Mouse (Mus musculus) embryonic facial prominence, embryonic 10.5 days (tissue): ENCODE data around the gene Akap13. TPM values are rescaled to one million over a fixed set of nuclear protein-coding genes. Genes with fewer than 3 reads are reported as not detected.
"Not testable (repeated sequence)": the region's sequence is repeated elsewhere in the genome, so short reads cannot be mapped to it uniquely, and the experiment has no call there.

Experiments used
- DNase-seq: peaks from one replicate; pipeline ENCODE4 v3.0.0-alpha.2; 2017; ENCODE audit warnings: low spot score
- H3K27ac ChIP-seq: fragments of 300-500 bp; sonication (generic); replicated peaks from 2 replicates; pipeline ENCODE4 v1.5.1; 2016; ENCODE audit warnings: mild to moderate bottlenecking
- H3K27me3 ChIP-seq: fragments of 300-500 bp; sonication (generic); replicated peaks from 2 replicates; pipeline ENCODE4 v1.6.1; 2016; ENCODE audit warnings: low read depth, mild to moderate bottlenecking; ENCODE audit not compliant: poor library complexity, severe bottlenecking
- H3K36me3 ChIP-seq: fragments of 300-500 bp; sonication (generic); replicated peaks from 2 replicates; pipeline ENCODE4 v1.6.1; 2016; ENCODE audit warnings: mild to moderate bottlenecking, moderate library complexity
- H3K4me1 ChIP-seq: fragments of 300-500 bp; sonication (generic); 2 replicates; pipeline ENCODE4 v1.6.1; 2016
- H3K4me3 ChIP-seq: fragments of 300-500 bp; sonication (generic); 2 replicates; pipeline ENCODE4 v1.5.1; 2016; ENCODE audit warnings: mild to moderate bottlenecking, moderate library complexity
- H3K9me3 ChIP-seq: fragments of 300-500 bp; sonication (generic); 2 replicates; pipeline ENCODE4 v1.6.1; 2016; ENCODE audit warnings: mild to moderate bottlenecking
- WGBS: fragments of 180-500 bp; shearing (Covaris S2); methylation state at CpG from one replicate; pipeline ENCODE4 v1.1.7; 2016; 5-methylcytosine and 5-hydroxymethylcytosine counted together
- polyA plus RNA-seq: library from polyadenylated mRNA; unstranded; fragments of >200 nt; fragmentation: Nextera tagmentation; extraction: Ambion mirVana; gene quantifications from 2 replicates; pipeline ENCODE4 v1.2.1, GENCODE M21; 2016

Gene Akap13
- polyA plus RNA-seq, 1 experiment from 2014 or later = 37.6 TPM

- H3K27ac ChIP-seq, H3K4me1 ChIP-seq, H3K27me3 ChIP-seq, H3K9me3 ChIP-seq, DNase-seq, H3K4me3 ChIP-seq: not testable (repeated sequence)
- peaks cover 90% of the 10 kb centered on the region for H3K36me3 ChIP-seq
- 58% methylated on average over 3 of the region's 3 CpGs for WGBS
Observed at GRCm38 (mm10) chr7:75745969-75746368, 290.6 kb downstream of the Akap13 start.

DNA sequence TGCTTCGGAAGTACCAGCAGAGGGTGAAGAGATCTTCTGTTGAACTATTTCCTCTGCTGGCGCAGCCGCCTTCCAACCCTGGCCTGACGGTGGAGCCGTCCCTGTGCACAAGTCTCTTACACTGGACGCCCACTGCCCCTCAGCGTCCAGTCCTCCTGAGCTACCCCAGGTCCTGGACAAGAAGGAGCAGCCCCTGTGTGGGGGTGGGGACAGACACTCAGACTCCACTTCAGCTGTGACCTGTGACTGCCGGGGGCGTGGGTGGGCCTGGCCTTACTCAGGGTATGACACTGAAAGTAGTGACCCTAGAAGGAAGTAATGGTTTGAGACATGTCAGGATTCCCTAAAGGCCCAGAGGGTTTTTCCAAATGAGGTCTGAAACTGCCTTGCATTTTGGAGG lies 295.2 kb downstream of the Akap13 start:
- H3K9me3 ChIP-seq = no peaks in the 10 kb centered on the region
- 88% methylated on average over 9 of the region's 9 CpGs for WGBS
- no peaks in the 10 kb centered on the region for H3K27me3 ChIP-seq
- no peak overlapping the region for H3K27ac ChIP-seq
- H3K4me1 ChIP-seq = peaks cover 28% of the 10 kb centered on the region
- DNase-seq = no peak
- no peak overlapping the region for H3K4me3 ChIP-seq
- H3K36me3 ChIP-seq = peaks cover 79% of the 10 kb centered on the region

DNA sequence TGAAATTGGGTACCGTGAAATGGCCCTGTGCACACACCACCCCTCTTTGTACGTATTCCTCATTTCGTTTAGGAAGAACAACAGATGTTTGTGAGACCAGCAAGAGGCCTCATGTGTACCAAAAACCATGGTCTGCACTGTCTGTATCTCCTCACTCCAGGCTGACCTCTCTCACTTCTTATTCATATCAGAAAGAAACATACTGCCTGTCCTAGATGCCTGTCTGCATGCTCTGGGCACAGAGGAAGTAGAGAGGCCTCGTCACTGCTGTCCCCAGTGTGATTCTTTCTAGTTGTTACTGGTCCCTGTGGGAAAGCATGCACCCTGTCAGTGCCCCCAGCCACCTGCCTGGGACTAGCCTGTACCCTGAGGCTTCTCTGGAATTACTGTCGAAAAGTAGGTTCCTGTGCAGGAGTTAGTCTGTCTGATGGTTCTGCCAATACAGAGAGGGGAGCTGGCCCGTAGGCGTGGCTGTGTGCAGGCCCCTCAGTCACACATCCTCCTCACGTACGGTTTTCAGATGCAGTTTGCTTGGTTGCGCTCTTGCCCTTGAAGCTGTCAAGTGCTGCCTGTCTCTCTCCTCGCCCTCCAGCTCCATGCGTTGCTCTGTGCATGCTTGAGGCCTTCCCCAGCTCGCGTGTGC lies 295.9 kb downstream of the Akap13 start:
- H3K9me3 ChIP-seq = no peaks in the 10 kb centered on the region
- peaks cover 29% of the 10 kb centered on the region for H3K4me1 ChIP-seq
- 86% methylated on average over 14 of the region's 14 CpGs for WGBS
- DNase-seq = no peak
- H3K36me3 ChIP-seq = peaks cover 77% of the 10 kb centered on the region
- H3K4me3 ChIP-seq = no peak overlapping the region
- peak overlapping the region; percentile 10; the same call in 1 of the 2 replicates for H3K27ac ChIP-seq
- no peaks in the 10 kb centered on the region for H3K27me3 ChIP-seq

DNA sequence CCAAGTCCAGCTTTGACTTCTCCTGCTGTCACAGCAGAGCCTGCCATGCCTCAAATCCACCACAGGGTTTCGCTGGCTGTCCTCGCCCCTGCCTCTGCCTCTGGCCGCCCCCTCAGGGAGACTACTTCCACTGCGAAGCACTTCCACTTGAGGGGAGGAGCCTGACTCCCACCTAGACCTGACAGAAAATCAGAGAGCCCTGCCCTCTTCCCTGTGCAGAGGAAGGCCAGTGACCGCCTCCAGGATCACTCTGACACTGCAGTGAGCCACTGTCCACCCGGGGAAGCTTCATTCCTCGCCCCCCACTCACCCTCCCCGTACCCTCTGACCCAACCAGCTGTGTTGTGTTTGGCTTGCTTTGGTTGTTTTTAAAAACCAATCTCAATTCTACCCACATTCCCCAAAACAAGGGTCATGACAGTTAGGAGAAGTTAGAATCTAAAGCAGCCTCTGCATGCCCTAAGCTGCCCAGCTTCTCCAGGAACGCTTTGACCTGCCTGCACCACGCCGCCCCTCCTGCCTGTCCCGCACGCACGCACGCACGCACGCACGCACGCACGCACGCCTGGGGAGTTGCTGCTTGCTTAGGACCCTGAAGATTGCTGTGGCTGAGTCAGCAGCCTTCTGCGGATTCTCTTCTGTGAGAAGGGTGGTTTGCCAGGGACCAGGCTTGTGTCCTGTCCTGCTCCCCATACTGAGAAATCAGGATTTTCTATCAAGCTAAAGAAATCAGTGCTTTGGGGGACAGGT lies 297.3 kb downstream of the Akap13 start:
- H3K4me1 ChIP-seq = peaks cover 29% of the 10 kb centered on the region
- H3K9me3 ChIP-seq = no peaks in the 10 kb centered on the region
- H3K4me3 ChIP-seq = no peak overlapping the region
- peaks cover 67% of the 10 kb centered on the region for H3K36me3 ChIP-seq
- 56% methylated on average over 22 of the region's 22 CpGs for WGBS
- no peaks in the 10 kb centered on the region for H3K27me3 ChIP-seq
- H3K27ac ChIP-seq = no peak overlapping the region; the same call in 1 of the 2 replicates
- peak; percentile 52 for DNase-seq

- no peaks in the 10 kb centered on the region for H3K27me3 ChIP-seq
- peaks cover 29% of the 10 kb centered on the region for H3K4me1 ChIP-seq
- no peak overlapping the region for H3K27ac ChIP-seq
- peaks cover 62% of the 10 kb centered on the region for H3K36me3 ChIP-seq
- H3K9me3 ChIP-seq = no peaks in the 10 kb centered on the region
- no peak overlapping the region for H3K4me3 ChIP-seq
- DNase-seq = no peak
- WGBS = 42% methylated on average over 12 of the region's 12 CpGs
Observed at GRCm38 (mm10) chr7:75753192-75753783, 298.0 kb downstream of the Akap13 start.

GRCm38 (mm10) chr7:75754587-75755499 lies 299.5 kb downstream of the Akap13 start:
- H3K4me1 ChIP-seq = peaks cover 29% of the 10 kb centered on the region
- no peaks in the 10 kb centered on the region for H3K27me3 ChIP-seq
- no peak overlapping the region for H3K4me3 ChIP-seq
- no peaks in the 10 kb centered on the region for H3K9me3 ChIP-seq
- DNase-seq = no peak
- peaks cover 47% of the 10 kb centered on the region for H3K36me3 ChIP-seq
- 41% methylated on average over 8 of the region's 8 CpGs for WGBS
- H3K27ac ChIP-seq = no peak overlapping the region

GRCm38 (mm10) chr7:75755861-75756449 lies 300.6 kb downstream of the Akap13 start:
- peaks cover 29% of the 10 kb centered on the region for H3K4me1 ChIP-seq
- DNase-seq = no peak
- peaks cover 35% of the 10 kb centered on the region for H3K36me3 ChIP-seq
- no peak overlapping the region for H3K4me3 ChIP-seq
- H3K9me3 ChIP-seq = no peaks in the 10 kb centered on the region
- 66% methylated on average over 8 of the region's 8 CpGs for WGBS
- no peak overlapping the region for H3K27ac ChIP-seq
- no peaks in the 10 kb centered on the region for H3K27me3 ChIP-seq

DNA sequence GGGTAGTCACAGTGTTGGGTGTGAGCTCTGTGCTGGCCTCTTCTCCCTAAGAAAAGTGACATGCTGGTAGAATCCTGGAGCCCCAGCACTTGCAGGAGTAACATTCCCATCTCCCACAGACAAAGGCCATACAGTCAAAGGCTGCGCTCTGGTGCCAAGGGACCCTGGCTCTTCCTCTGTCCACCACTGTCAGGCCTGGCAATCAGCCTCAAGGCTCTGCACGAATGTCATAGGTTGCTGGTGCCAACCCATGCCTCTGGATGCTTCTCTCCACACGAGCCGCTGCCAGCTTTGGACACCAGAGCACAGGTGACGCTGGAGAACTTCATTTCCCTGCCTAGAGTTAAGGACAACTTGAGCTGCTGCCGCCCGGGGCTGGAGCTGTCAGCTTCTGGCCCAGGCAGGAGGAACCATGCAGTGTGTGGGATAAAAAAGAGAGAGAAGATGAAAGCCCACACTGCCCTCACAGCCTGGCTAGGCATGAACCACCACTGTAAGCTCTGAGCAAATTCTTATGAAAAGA lies 304.7 kb downstream of the Akap13 start:
- H3K27ac ChIP-seq = no peak overlapping the region
- 86% methylated on average over 7 of the region's 7 CpGs for WGBS

DNA sequence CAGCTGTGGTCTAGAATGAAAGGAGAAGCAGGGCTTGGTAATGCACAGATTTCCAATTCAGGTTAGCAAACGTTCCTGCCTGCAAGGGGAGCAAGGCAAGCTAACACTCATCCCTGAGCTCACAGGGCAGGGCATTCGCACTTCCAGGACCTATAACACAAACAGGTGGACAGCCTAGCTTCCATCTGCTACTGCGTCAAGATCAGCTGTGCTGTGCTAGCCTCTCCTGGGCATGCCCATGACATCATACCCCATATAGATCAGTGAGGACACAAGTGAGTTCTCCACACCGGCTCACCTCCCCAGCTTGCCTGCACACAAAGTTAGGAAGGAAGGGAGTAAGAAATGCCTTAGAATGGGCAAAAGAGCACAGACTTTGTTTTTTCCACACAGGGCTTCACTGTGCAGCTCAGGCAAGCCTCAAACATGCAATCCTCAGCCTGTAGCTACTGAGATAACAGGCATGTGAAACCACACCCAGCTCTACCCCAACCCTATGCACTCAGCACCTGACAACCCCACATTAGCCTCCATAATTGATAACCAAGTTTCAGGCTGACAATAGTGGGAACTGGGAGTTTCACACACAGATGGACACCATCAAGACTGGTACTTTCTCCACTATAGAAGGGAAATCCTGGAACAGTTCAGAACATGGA lies 305.5 kb downstream of the Akap13 start:
- not testable (repeated sequence) for DNase-seq, H3K9me3 ChIP-seq, H3K36me3 ChIP-seq, H3K27me3 ChIP-seq, H3K27ac ChIP-seq, H3K4me3 ChIP-seq, H3K4me1 ChIP-seq
- WGBS = 71% methylated on average over 4 of the region's 4 CpGs

More for the DNA sequence above, 304.7 kb downstream of the Akap13 start:
- H3K36me3 ChIP-seq = peaks cover 3% of the 10 kb centered on the region; the same call in 1 of the 2 replicates
- H3K4me1 ChIP-seq = peaks cover 6% of the 10 kb centered on the region
- no peak overlapping the region for H3K4me3 ChIP-seq
- DNase-seq = no peak
- no peaks in the 10 kb centered on the region for H3K27me3 ChIP-seq
- no peaks in the 10 kb centered on the region for H3K9me3 ChIP-seq

GRCm38 (mm10) chr7:75762225-75762624 lies 306.9 kb downstream of the Akap13 start:
- not testable (repeated sequence) for H3K27ac ChIP-seq, DNase-seq, H3K4me3 ChIP-seq, H3K36me3 ChIP-seq, H3K9me3 ChIP-seq, H3K4me1 ChIP-seq, H3K27me3 ChIP-seq
- 93% methylated on average over 2 of the region's 2 CpGs for WGBS

DNA sequence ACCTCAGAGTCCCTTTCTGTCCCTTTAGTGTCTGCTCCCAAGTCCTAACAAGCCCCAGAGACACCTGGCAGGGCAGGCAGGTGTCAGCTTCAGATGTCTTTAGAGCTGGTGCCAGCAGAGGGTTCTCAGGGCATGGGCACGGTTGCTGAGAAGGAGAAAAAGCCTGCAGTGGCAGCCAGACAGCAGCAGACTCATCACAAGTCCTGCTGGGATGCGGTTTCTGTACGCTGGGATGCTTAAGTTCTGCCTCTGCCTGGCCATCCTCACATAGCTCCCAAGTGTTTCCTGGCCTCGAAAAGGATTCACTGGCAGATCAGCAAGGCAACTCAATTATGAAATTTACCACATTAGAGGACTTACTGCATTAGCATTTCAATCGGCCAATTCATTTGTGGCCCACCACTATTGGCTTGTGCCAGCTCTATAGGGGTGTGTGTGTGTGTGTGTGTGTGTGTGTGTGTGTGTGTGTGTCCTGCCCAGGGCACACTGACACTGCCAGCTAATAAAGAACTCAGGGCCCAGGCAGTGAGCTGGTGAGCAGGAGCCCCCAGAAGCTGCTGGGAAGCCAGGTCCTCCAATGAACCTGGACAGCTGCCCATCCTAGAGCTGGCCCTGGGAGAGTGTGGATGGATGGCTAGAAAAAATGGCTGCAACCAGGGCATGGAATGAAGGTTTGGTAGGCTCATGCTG lies 311.9 kb downstream of the Akap13 start:
- not testable (repeated sequence) for H3K4me3 ChIP-seq, H3K27ac ChIP-seq, DNase-seq, H3K27me3 ChIP-seq, H3K9me3 ChIP-seq, H3K4me1 ChIP-seq
- H3K36me3 ChIP-seq = peaks cover 41% of the 10 kb centered on the region
- WGBS = 92% methylated on average over 1 of the region's 5 CpGs
